Mouse (Mus musculus) hematopoietic stem cell, adult 5-6 weeks (primary cell): Measurements from ENCODE around the gene Pkn3. TPM values are rescaled to one million over a fixed set of nuclear protein-coding genes. Genes with fewer than 3 reads are reported as not detected.

ENCODE experiments used
- ATAC-seq, 2 experiments: fragments of 125-278 bp in 1 of 2; replicated peaks in 1 of 2; 2 replicates each; pipeline ENCODE4 v1.8.0; 2016 to 2017; ENCODE audit warnings: inconsistent platforms in 2 of 2, mild to moderate bottlenecking in 2 of 2, moderate number of reproducible peaks in 2 of 2, low read depth in 1 of 2, moderate TSS enrichment in 1 of 2; ENCODE audit not compliant: low FRiP score in 2 of 2, poor library complexity in 2 of 2, severe bottlenecking in 2 of 2, insufficient read depth in 1 of 2, low TSS enrichment in 1 of 2
- total RNA-seq: library from RNA; stranded (forward); fragments of 172-1452, 232-1000 nt; gene quantifications from 2 replicates; pipeline ENCODE4 v1.2.3, GENCODE M21; 2017

Gene Pkn3
- total RNA-seq, 1 experiment from 2014 or later: 24.7 TPM

GRCm38 (mm10) chr2:30061215-30062166, 16.0 kb upstream of the Pkn3 start:
- peak in 1 of 2 experiments; percentile 36; a peak in 1 of 4 replicates for ATAC-seq

- peak; percentile 16 to 24; a peak in 3 of 4 replicates for ATAC-seq
Measured at GRCm38 (mm10) chr2:30062249-30063093, 15.0 kb upstream of the Pkn3 start.

- ATAC-seq: no peak
Measured at GRCm38 (mm10) chr2:30063235-30063634, 14.2 kb upstream of the Pkn3 start.

- no peak for ATAC-seq
Measured at GRCm38 (mm10) chr2:30063791-30064190, 13.7 kb upstream of the Pkn3 start.

- ATAC-seq: no peak
Measured at GRCm38 (mm10) chr2:30064298-30064697, 13.2 kb upstream of the Pkn3 start.

GRCm38 (mm10) chr2:30066046-30066901, 11.2 kb upstream of the Pkn3 start:
- peak; percentile 66 to 80 for ATAC-seq

- ATAC-seq: no peak
Measured at GRCm38 (mm10) chr2:30067031-30067888, 10.2 kb upstream of the Pkn3 start.

GRCm38 (mm10) chr2:30067962-30068361, 9.5 kb upstream of the Pkn3 start:
- no peak for ATAC-seq

GRCm38 (mm10) chr2:30072875-30073274, 4.6 kb upstream of the Pkn3 start:
- ATAC-seq: no peak

GRCm38 (mm10) chr2:30073285-30073684, 4.2 kb upstream of the Pkn3 start:
- ATAC-seq: no peak

- ATAC-seq: no peak
Measured at GRCm38 (mm10) chr2:30075625-30076024, 1.9 kb upstream of the Pkn3 start.

GRCm38 (mm10) chr2:30076439-30076838, 1.0 kb upstream of the Pkn3 start:
- no peak for ATAC-seq

- ATAC-seq: peak; percentile 9 to 27; a peak in 2 of 4 replicates
Measured at GRCm38 (mm10) chr2:30076959-30077358, 525 bp upstream of the Pkn3 start.

- ATAC-seq: peak in 1 of 2 experiments; percentile 29; a peak in 2 of 4 replicates
Measured at GRCm38 (mm10) chr2:30078349-30078712, 847 bp downstream of the Pkn3 start.

GRCm38 (mm10) chr2:30078760-30079159, 1.3 kb downstream of the Pkn3 start:
- ATAC-seq: no peak

GRCm38 (mm10) chr2:30080181-30080800, 2.8 kb downstream of the Pkn3 start:
- ATAC-seq: no peak
